Mouse (Mus musculus): ENCODE data around the gene Tmod3. TPM values are rescaled to one million over a fixed set of nuclear protein-coding genes. Genes with fewer than 3 reads are reported as not detected.

Gene Tmod3
- polyA plus RNA-seq, 1 experiment from 2014 or later, result 125 TPM

DNA sequence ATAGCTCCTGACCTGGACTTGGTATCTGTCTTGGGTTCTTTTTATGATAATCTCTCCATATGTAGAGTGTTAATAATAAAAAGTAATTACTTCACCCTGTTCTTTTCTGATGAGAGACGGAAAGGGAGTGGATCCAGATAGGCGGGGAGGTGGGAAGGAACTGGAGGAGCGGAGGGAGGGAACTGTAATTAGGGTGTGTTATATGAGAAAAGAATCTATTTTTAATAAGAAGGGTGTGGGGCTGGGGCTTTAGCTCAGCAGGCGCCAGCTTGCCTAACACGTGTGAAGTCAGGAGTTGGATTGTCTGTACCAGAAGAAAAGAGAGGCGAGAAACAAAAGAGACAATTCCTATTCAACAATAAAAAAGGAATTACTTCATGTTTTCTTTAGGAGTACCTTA is 35.8 kb downstream of the Tmod3 start:
- Histone ChIP-seq H3K9ac (ENCODE audit: low read depth, low read length) (no peak overlapping the region), H3K4me1 (ENCODE audit: control insufficient read depth, insufficient read depth, low read length) (no peaks in the 10 kb centered on the region), H3K27me3 (replicated peaks; ENCODE audit: control insufficient read depth, insufficient read depth, low read length) (no peaks in the 10 kb centered on the region), H3K9me3 (ENCODE audit: control insufficient read depth, low read length) (no peaks in the 10 kb centered on the region), H3K36me3 (ENCODE audit: control insufficient read depth, insufficient read depth, low read length) (peaks cover 27% of the 10 kb centered on the region), H3K27ac (replicated peaks; ENCODE audit: low read depth, low read length) (no peak overlapping the region), H3K4me2 (ENCODE audit: low read depth, low read length) (no peak overlapping the region), H3K4me3 (ENCODE audit: low read depth, low read length) (no peak overlapping the region)
- WGBS, result 59% methylated on average over 6 of the region's 6 CpGs
- DNase-seq (ENCODE audit: low spot score) (peak; percentile 76), ATAC-seq (ENCODE audit: low read depth) (peak; percentile 73)

GRCm38 (mm10) chr9:75522217-75522616 is 37.2 kb downstream of the Tmod3 start:
- no peak overlapping the region for H3K4me2 ChIP-seq (ENCODE audit: low read depth, low read length)
- no peaks in the 10 kb centered on the region for H3K9me3 ChIP-seq (ENCODE audit: control insufficient read depth, low read length)
- 72% methylated on average over 2 of the region's 2 CpGs for WGBS
- H3K27me3 ChIP-seq (replicated peaks; ENCODE audit: control insufficient read depth, insufficient read depth, low read length), result no peaks in the 10 kb centered on the region
- peaks cover 14% of the 10 kb centered on the region; the same call in 1 of the 2 replicates for H3K36me3 ChIP-seq (ENCODE audit: control insufficient read depth, insufficient read depth, low read length)
- H3K4me1 ChIP-seq (ENCODE audit: control insufficient read depth, insufficient read depth, low read length), result no peaks in the 10 kb centered on the region
- DNase-seq (ENCODE audit: low spot score) (no peak), ATAC-seq (ENCODE audit: low read depth) (no peak)
- no peak overlapping the region for H3K9ac ChIP-seq (ENCODE audit: low read depth, low read length)
- no peak overlapping the region for H3K4me3 ChIP-seq (ENCODE audit: low read depth, low read length)
- H3K27ac ChIP-seq (replicated peaks; ENCODE audit: low read depth, low read length), result no peak overlapping the region

DNA sequence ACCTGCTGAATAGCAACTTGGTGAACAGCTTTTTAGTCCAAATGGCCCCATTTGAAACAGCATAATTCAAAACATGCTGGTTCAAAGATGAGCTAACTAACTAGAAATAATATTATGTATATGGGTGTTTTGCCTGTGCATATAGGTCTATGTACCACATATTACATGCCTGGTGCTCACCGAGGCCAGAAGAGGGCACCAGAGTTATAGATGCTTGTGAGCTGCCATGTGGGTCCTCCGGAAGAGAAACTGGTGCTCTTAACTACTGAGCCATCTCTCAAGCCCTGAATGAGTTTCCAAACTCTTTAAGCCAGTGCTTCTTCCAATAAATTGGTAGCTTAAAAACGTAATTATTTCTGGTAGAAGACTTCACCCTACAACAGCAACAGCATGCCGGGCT is 37.7 kb downstream of the Tmod3 start:
- ATAC-seq (ENCODE audit: low read depth) (peak; percentile 65; the same call in 1 of the 2 replicates), DNase-seq (ENCODE audit: low spot score) (peak; percentile 76)
- H3K4me1 ChIP-seq (ENCODE audit: control insufficient read depth, insufficient read depth, low read length), result no peaks in the 10 kb centered on the region
- no peak overlapping the region for H3K4me3 ChIP-seq (ENCODE audit: low read depth, low read length)
- H3K36me3 ChIP-seq (ENCODE audit: control insufficient read depth, insufficient read depth, low read length), result peaks cover 14% of the 10 kb centered on the region; the same call in 1 of the 2 replicates
- H3K4me2 ChIP-seq (ENCODE audit: low read depth, low read length), result no peak overlapping the region
- WGBS, result 48% methylated on average over 4 of the region's 4 CpGs
- H3K27me3 ChIP-seq (replicated peaks; ENCODE audit: control insufficient read depth, insufficient read depth, low read length), result no peaks in the 10 kb centered on the region
- H3K9ac ChIP-seq (ENCODE audit: low read depth, low read length), result no peak overlapping the region
- H3K27ac ChIP-seq (replicated peaks; ENCODE audit: low read depth, low read length), result no peak overlapping the region
- no peaks in the 10 kb centered on the region for H3K9me3 ChIP-seq (ENCODE audit: control insufficient read depth, low read length)

- H3K9me3 ChIP-seq (ENCODE audit: control insufficient read depth, low read length), result no peaks in the 10 kb centered on the region
Observed at GRCm38 (mm10) chr9:75520940-75521339, 38.5 kb downstream of the Tmod3 start.

GRCm38 (mm10) chr9:75517751-75518150 is 41.7 kb downstream of the Tmod3 start:
- no peak overlapping the region for H3K27ac ChIP-seq (replicated peaks; ENCODE audit: low read depth, low read length)
- 64% methylated on average over 3 of the region's 3 CpGs for whole genome bisulfite sequencing
- DNase-seq (ENCODE audit: low spot score) (no peak), ATAC-seq (ENCODE audit: low read depth) (no peak)
- H3K36me3 ChIP-seq (ENCODE audit: control insufficient read depth, insufficient read depth, low read length), result peaks cover 47% of the 10 kb centered on the region
- no peaks in the 10 kb centered on the region for H3K27me3 ChIP-seq (replicated peaks; ENCODE audit: control insufficient read depth, insufficient read depth, low read length)
- H3K4me2 ChIP-seq (ENCODE audit: low read depth, low read length), result no peak overlapping the region
- H3K4me1 ChIP-seq (ENCODE audit: control insufficient read depth, insufficient read depth, low read length), result no peaks in the 10 kb centered on the region
- H3K4me3 ChIP-seq (ENCODE audit: low read depth, low read length), result no peak overlapping the region
- H3K9ac ChIP-seq (ENCODE audit: low read depth, low read length), result no peak overlapping the region
- H3K9me3 ChIP-seq (ENCODE audit: control insufficient read depth, low read length), result no peaks in the 10 kb centered on the region

More at GRCm38 (mm10) chr9:75520940-75521339, 38.5 kb downstream of the Tmod3 start:
- Histone ChIP-seq H3K4me3 (ENCODE audit: low read depth, low read length) (no peak overlapping the region), H3K27ac (replicated peaks; ENCODE audit: low read depth, low read length) (no peak overlapping the region), H3K36me3 (ENCODE audit: control insufficient read depth, insufficient read depth, low read length) (peaks cover 20% of the 10 kb centered on the region; the same call in 1 of the 2 replicates), H3K27me3 (replicated peaks; ENCODE audit: control insufficient read depth, insufficient read depth, low read length) (no peaks in the 10 kb centered on the region), H3K4me2 (ENCODE audit: low read depth, low read length) (no peak overlapping the region), H3K4me1 (ENCODE audit: control insufficient read depth, insufficient read depth, low read length) (no peaks in the 10 kb centered on the region), H3K9ac (ENCODE audit: low read depth, low read length) (no peak overlapping the region)
- WGBS, result 87% methylated on average over 8 of the region's 8 CpGs
- no peak for ATAC-seq (ENCODE audit: low read depth)
- DNase-seq (ENCODE audit: low spot score), result no peak

- Histone ChIP-seq H3K4me1 (ENCODE audit: control insufficient read depth, insufficient read depth, low read length) (no peaks in the 10 kb centered on the region), H3K9ac (ENCODE audit: low read depth, low read length) (no peak overlapping the region), H3K36me3 (ENCODE audit: control insufficient read depth, insufficient read depth, low read length) (peaks cover 48% of the 10 kb centered on the region), H3K27me3 (replicated peaks; ENCODE audit: control insufficient read depth, insufficient read depth, low read length) (no peaks in the 10 kb centered on the region), H3K27ac (replicated peaks; ENCODE audit: low read depth, low read length) (no peak overlapping the region), H3K9me3 (ENCODE audit: control insufficient read depth, low read length) (no peaks in the 10 kb centered on the region), H3K4me3 (ENCODE audit: low read depth, low read length) (no peak overlapping the region), H3K4me2 (ENCODE audit: low read depth, low read length) (no peak overlapping the region)
- 59% methylated on average over 12 of the region's 12 CpGs for WGBS
- ATAC-seq (ENCODE audit: low read depth), result peak; percentile 86
- DNase-seq (ENCODE audit: low spot score), result peak; percentile 79
Observed at GRCm38 (mm10) chr9:75515464-75516113, 43.9 kb downstream of the Tmod3 start.

DNA sequence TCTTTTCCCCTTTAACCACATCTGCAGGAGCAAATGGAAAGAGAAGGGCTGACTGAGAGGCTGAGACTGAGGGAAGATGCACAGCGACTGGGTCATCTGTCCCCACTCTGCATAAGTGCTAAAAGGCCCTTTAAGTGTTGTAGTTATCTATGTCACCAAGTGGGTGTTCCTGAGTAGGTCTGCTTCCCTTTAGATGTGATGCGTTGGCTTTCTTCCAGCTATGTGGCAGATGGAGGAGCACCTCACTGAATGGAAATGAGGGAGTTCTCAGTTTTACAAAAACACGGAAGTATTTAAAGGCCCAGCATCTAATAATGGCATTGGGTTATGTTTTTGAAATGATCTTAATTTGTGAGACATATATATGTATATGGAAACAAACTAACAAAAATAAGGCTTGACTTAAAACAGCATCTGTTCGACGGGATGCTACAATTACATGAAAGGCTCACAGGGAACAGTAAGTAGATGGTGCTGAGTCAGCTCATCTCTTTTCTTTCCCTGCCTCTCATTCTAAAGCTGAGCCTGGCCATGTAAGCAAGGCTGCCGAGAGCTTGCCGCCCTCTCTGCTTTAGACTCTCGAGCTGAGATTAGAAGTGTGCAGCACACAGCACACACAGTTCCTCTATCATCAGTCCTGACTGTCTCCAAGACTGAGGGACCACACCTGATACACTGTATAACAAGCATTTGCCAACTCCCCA is 48.1 kb downstream of the Tmod3 start:
- no peak for DNase-seq (ENCODE audit: low spot score)
- Histone ChIP-seq H3K9ac (ENCODE audit: low read depth, low read length) (no peak overlapping the region), H3K27me3 (replicated peaks; ENCODE audit: control insufficient read depth, insufficient read depth, low read length) (no peaks in the 10 kb centered on the region), H3K9me3 (ENCODE audit: control insufficient read depth, low read length) (no peaks in the 10 kb centered on the region), H3K27ac (replicated peaks; ENCODE audit: low read depth, low read length) (no peak overlapping the region), H3K4me2 (ENCODE audit: low read depth, low read length) (no peak overlapping the region), H3K4me1 (ENCODE audit: control insufficient read depth, insufficient read depth, low read length) (no peaks in the 10 kb centered on the region), H3K4me3 (ENCODE audit: low read depth, low read length) (no peak overlapping the region), H3K36me3 (ENCODE audit: control insufficient read depth, insufficient read depth, low read length) (peaks cover 85% of the 10 kb centered on the region)
- ATAC-seq (ENCODE audit: low read depth), result no peak
- WGBS, result 83% methylated on average over 8 of the region's 8 CpGs

- 92% methylated on average over 6 of the region's 6 CpGs for WGBS
- Histone ChIP-seq H3K9me3 (ENCODE audit: control insufficient read depth, low read length) (no peaks in the 10 kb centered on the region), H3K36me3 (ENCODE audit: control insufficient read depth, insufficient read depth, low read length) (peaks cover 78% of the 10 kb centered on the region), H3K4me3 (ENCODE audit: low read depth, low read length) (no peak overlapping the region), H3K27ac (replicated peaks; ENCODE audit: low read depth, low read length) (no peak overlapping the region), H3K4me1 (ENCODE audit: control insufficient read depth, insufficient read depth, low read length) (no peaks in the 10 kb centered on the region), H3K27me3 (replicated peaks; ENCODE audit: control insufficient read depth, insufficient read depth, low read length) (no peaks in the 10 kb centered on the region), H3K4me2 (ENCODE audit: low read depth, low read length) (no peak overlapping the region), H3K9ac (ENCODE audit: low read depth, low read length) (no peak overlapping the region)
- DNase-seq (ENCODE audit: low spot score) (no peak), ATAC-seq (ENCODE audit: low read depth) (no peak)
Observed at GRCm38 (mm10) chr9:75504311-75504710, 55.1 kb downstream of the Tmod3 start.
